Mouse (Mus musculus): ENCODE measurements at regions not wholly inside any gene's neighbourhood (a gene's known extent, or its start where the extent isn't known, plus 50 kb on each side); places are given as distances from the start of the nearest gene placed in this dataset.

GRCm38 (mm10) chr10:111416611-111417130 lies 56.4 kb upstream of the Nap1l1 start:
- DNase-seq (ENCODE audit: extremely low spot score in 1 of 2, low spot score in 1 of 2): no peak

GRCm38 (mm10) chr10:111419375-111420194 lies 53.4 kb upstream of the Nap1l1 start:
- DNase-seq (ENCODE audit: extremely low spot score in 1 of 2, low spot score in 1 of 2): peak in 1 of 2 experiments; percentile 10

GRCm38 (mm10) chr10:111420195-111420838 lies 52.7 kb upstream of the Nap1l1 start:
- DNase-seq (ENCODE audit: extremely low spot score in 1 of 2, low spot score in 1 of 2): no peak

GRCm38 (mm10) chr10:111422057-111422456 lies 51.0 kb upstream of the Nap1l1 start:
- DNase-seq (ENCODE audit: extremely low spot score in 1 of 2, low spot score in 1 of 2): no peak

- peak in 1 of 2 experiments; percentile 10 for DNase-seq (ENCODE audit: extremely low spot score in 1 of 2, low spot score in 1 of 2)
Observed at GRCm38 (mm10) chr10:111422649-111423048, 50.4 kb upstream of the Nap1l1 start.

Measured in layer of hippocampus, postnatal 25 days (tissue).